In the genomic region with DNA sequence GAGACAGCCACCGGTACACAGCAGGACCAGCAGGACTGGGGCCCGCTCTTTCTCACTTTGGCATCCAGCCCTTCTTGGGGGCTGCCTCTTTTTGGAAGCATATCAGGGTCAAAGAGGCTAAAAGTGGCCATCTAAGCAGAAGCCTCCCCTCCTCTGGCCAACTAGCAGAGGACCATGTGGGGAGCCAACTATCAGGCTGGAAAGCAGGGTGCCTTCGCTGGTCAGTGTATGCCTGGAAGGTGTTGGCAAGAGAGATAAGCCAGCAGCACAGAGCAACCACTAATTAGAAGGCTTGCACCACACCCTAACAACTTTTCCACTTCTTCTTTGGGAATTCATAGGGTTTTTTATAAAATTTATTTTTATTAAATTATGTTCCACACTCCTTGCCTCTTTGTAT, we compare ENCODE assay signal across 10 mouse cellular contexts. TPM values are rescaled to one million over a fixed set of nuclear protein-coding genes. Genes with fewer than 3 reads are reported as not detected.
DNase-seq lines count a peak whose midpoint lies in the region; ATAC-seq lines count a peak whose summit lies in the region.
"Had no signal": no experiment of that assay in that cellular context is flagged by ENCODE, and none has a peak within 500 bp of the region (broad histone marks: within the 10 kb centered on the region; RNA-seq: fewer than 3 reads in every experiment).

No protein-coding gene starts in this region.

- 18% methylated on average over 3 of the region's 3 CpGs for WGBS in kidney, embryonic 14.5 days
- 18% methylated on average over 3 of the region's 3 CpGs for WGBS in embryonic facial prominence, embryonic 13.5 days
- 37% methylated on average over 3 of the region's 3 CpGs for WGBS in hindbrain, embryonic 16.5 days
- WGBS in midbrain, embryonic 15.5 days, result 31% methylated on average over 3 of the region's 3 CpGs

- H3K4me3 ChIP-seq in kidney, embryonic 14.5 days (ENCODE audit: low read length), result peak overlapping the region; percentile 48
- peak overlapping the region; percentile 67 for H3K4me3 ChIP-seq in embryonic facial prominence, embryonic 13.5 days
- H3K4me3 ChIP-seq in hindbrain, embryonic 16.5 days (ENCODE audit: low read length), result peak overlapping the region; percentile 47
- H3K4me3 ChIP-seq in midbrain, embryonic 15.5 days, result peak overlapping the region; percentile 36

- no peak for DNase-seq in kidney, adult 9 months
- DNase-seq in right cerebral cortex, postnatal 4 days, result no peak
- no peak for DNase-seq in gastrocnemius, postnatal 25 days
- no peak for DNase-seq in embryo, embryonic 11 days

- H3K9ac ChIP-seq in kidney, embryonic 14.5 days (ENCODE audit: low read depth, low read length), result peak overlapping the region; percentile 64; the same call in 1 of the 2 replicates
- peak overlapping the region; percentile 89 for H3K9ac ChIP-seq in embryonic facial prominence, embryonic 13.5 days
- H3K9ac ChIP-seq in hindbrain, embryonic 16.5 days (ENCODE audit: low read depth, low read length), result peak overlapping the region; percentile 54
- no peak overlapping the region for H3K9ac ChIP-seq in midbrain, embryonic 15.5 days

- no peaks in the 10 kb centered on the region for H3K27me3 ChIP-seq in kidney, embryonic 14.5 days (ENCODE audit: control insufficient read depth, insufficient read depth, low read length)
- no peaks in the 10 kb centered on the region; the same call in 1 of the 2 replicates for H3K27me3 ChIP-seq in embryonic facial prominence, embryonic 13.5 days
- H3K27me3 ChIP-seq in hindbrain, embryonic 16.5 days (replicated peaks; ENCODE audit: control insufficient read depth, insufficient read depth, low read length), result peaks cover 10% of the 10 kb centered on the region
- H3K27me3 ChIP-seq in midbrain, embryonic 15.5 days (replicated peaks), result peaks cover 15% of the 10 kb centered on the region; the same call in 1 of the 2 replicates

- H3K36me3 ChIP-seq in kidney, embryonic 14.5 days (ENCODE audit: control insufficient read depth, insufficient read depth, low read length), result no peaks in the 10 kb centered on the region
- H3K36me3 ChIP-seq in embryonic facial prominence, embryonic 13.5 days, result no peaks in the 10 kb centered on the region
- no peaks in the 10 kb centered on the region for H3K36me3 ChIP-seq in hindbrain, embryonic 16.5 days (ENCODE audit: control insufficient read depth, insufficient read depth, low read length)
- H3K36me3 ChIP-seq in midbrain, embryonic 15.5 days (replicated peaks), result no peaks in the 10 kb centered on the region

- ATAC-seq in kidney, embryonic 14.5 days (ENCODE audit: low FRiP score, low TSS enrichment), result no peak
- ATAC-seq in embryonic facial prominence, embryonic 13.5 days (ENCODE audit: insufficient number of reproducible peaks, insufficient read depth, low FRiP score, low TSS enrichment, low read depth), result no peak
- ATAC-seq in hindbrain, embryonic 16.5 days, result no peak
- peak; percentile 60; the same call in 1 of the 2 replicates for ATAC-seq in midbrain, embryonic 15.5 days (replicated peaks)

- H3K9me3 ChIP-seq in kidney, embryonic 14.5 days (ENCODE audit: control insufficient read depth, low read length), result no peaks in the 10 kb centered on the region
- H3K9me3 ChIP-seq in embryonic facial prominence, embryonic 13.5 days, result no peaks in the 10 kb centered on the region
- H3K9me3 ChIP-seq in hindbrain, embryonic 16.5 days (ENCODE audit: control insufficient read depth, low read length), result no peaks in the 10 kb centered on the region
- H3K9me3 ChIP-seq in midbrain, embryonic 15.5 days, result no peaks in the 10 kb centered on the region

- H3K4me1 ChIP-seq in kidney, embryonic 14.5 days (ENCODE audit: control insufficient read depth, insufficient read depth, low read length), result peaks cover 14% of the 10 kb centered on the region
- H3K4me1 ChIP-seq in embryonic facial prominence, embryonic 13.5 days, result peaks cover 49% of the 10 kb centered on the region
- peaks cover 13% of the 10 kb centered on the region for H3K4me1 ChIP-seq in hindbrain, embryonic 16.5 days (ENCODE audit: control insufficient read depth, insufficient read depth, low read depth, low read length)
- H3K4me1 ChIP-seq in midbrain, embryonic 15.5 days, result peaks cover 12% of the 10 kb centered on the region

- H3K27ac ChIP-seq in kidney, embryonic 14.5 days (ENCODE audit: low read depth, low read length), result peak overlapping the region; percentile 63; the same call in 1 of the 2 replicates
- peak overlapping the region; percentile 99 for H3K27ac ChIP-seq in embryonic facial prominence, embryonic 13.5 days
- no peak overlapping the region for H3K27ac ChIP-seq in hindbrain, embryonic 16.5 days (ENCODE audit: low read depth, low read length)
- no peak overlapping the region for H3K27ac ChIP-seq in midbrain, embryonic 15.5 days

- H3K4me2 ChIP-seq in kidney, embryonic 14.5 days (replicated peaks; ENCODE audit: low read depth, low read length), result peak overlapping the region; percentile 77
- peak overlapping the region; percentile 81 for H3K4me2 ChIP-seq in embryonic facial prominence, embryonic 13.5 days
- H3K4me2 ChIP-seq in hindbrain, embryonic 16.5 days (ENCODE audit: low read length), result peak overlapping the region; percentile 82
- peak overlapping the region; percentile 69 for H3K4me2 ChIP-seq in midbrain, embryonic 15.5 days

RNA-seq across cellular contexts. Expression of a gene that starts 0.3 kb away (rescaled TPM):
- 4.7 and 7.9 TPM in 2 replicates for polyA plus RNA-seq in kidney, embryonic 14.5 days (2014; fragmentation: Nextera tagmentation; extraction: Ambion mirVana)
- 17.3 and 22.2 TPM in 2 replicates for polyA plus RNA-seq in embryonic facial prominence, embryonic 13.5 days (2015; fragmentation: Nextera tagmentation; extraction: Ambion mirVana)
- polyA plus RNA-seq in hindbrain, embryonic 16.5 days (2015; fragmentation: Nextera tagmentation; extraction: Ambion mirVana), result 2.1 and 2.4 TPM in 2 replicates
- polyA plus RNA-seq in midbrain, embryonic 15.5 days (2015; fragmentation: Nextera tagmentation; extraction: Ambion mirVana), result 2.0 and 2.1 TPM in 2 replicates
- 1 to 10 TPM; 4.9 to 5.0 TPM for total RNA-seq in gastrocnemius, postnatal 25 days (2021)
- total RNA-seq: hematopoietic stem cell, adult 5-6 weeks; megakaryocyte-erythroid progenitor cell, adult 5-6 weeks had no signal

RNA-seq across cellular contexts. Expression of a gene that starts 50.4 kb away (rescaled TPM):
- polyA plus RNA-seq in kidney, embryonic 14.5 days (2014; fragmentation: Nextera tagmentation; extraction: Ambion mirVana), result 1.7 and 2.0 TPM in 2 replicates
- 3.2 and 3.3 TPM in 2 replicates for polyA plus RNA-seq in embryonic facial prominence, embryonic 13.5 days (2015; fragmentation: Nextera tagmentation; extraction: Ambion mirVana)
- polyA plus RNA-seq in hindbrain, embryonic 16.5 days (2015; fragmentation: Nextera tagmentation; extraction: Ambion mirVana), result 2.0 and 2.9 TPM in 2 replicates
- 2.3 and 2.8 TPM in 2 replicates for polyA plus RNA-seq in midbrain, embryonic 15.5 days (2015; fragmentation: Nextera tagmentation; extraction: Ambion mirVana)
- total RNA-seq in gastrocnemius, postnatal 25 days (2021), result under 1 TPM in 1 of 2 experiments, not detected in 1; 0.19 TPM
- total RNA-seq: megakaryocyte-erythroid progenitor cell, adult 5-6 weeks had no signal

Comparison
In these comparisons a context has a peak if more than half of its experiments do, and no peak if none do; other contexts are left out.
1. H3K27ac ChIP-seq: peak in kidney, embryonic 14.5 days (single experiment) and embryonic facial prominence, embryonic 13.5 days (single experiment); none in hindbrain, embryonic 16.5 days (single experiment) and midbrain, embryonic 15.5 days (single experiment).
2. Peak in every context shown above with its lines, with median percentiles within 50 percentile points of each other: H3K4me2 ChIP-seq and H3K4me3 ChIP-seq.